Comparison of ENCODE assay signal across 19 mouse cellular contexts in genomic region chr9:55010588-55011350, GRCm38 (mm10). TPM values are rescaled to one million over a fixed set of nuclear protein-coding genes. Genes with fewer than 3 reads are reported as not detected.
DNase-seq lines count a peak whose midpoint lies in the region; ATAC-seq and TF ChIP-seq lines count a peak whose summit lies in the region.
"Had no signal": no experiment of that assay in that cellular context is flagged by ENCODE, and none has a peak within 500 bp of the region (broad histone marks: within the 10 kb centered on the region; RNA-seq: fewer than 3 reads in every experiment).

No protein-coding gene starts in this region.

- H3K36me3 ChIP-seq in midbrain, embryonic 11.5 days (ENCODE audit: control insufficient read depth, insufficient read depth, low read length), result no peaks in the 10 kb centered on the region
- 0 out of 2 replicates have a peak, but pooled peaks cover 4% of the 10 kb centered on the region for H3K36me3 ChIP-seq in midbrain, embryonic 15.5 days (replicated peaks)
- H3K36me3 ChIP-seq in G1E (replicated peaks), result no peaks in the 10 kb centered on the region
- H3K36me3 ChIP-seq in intestine, embryonic 16.5 days (ENCODE audit: control insufficient read depth, insufficient read depth, low read length), result no peaks in the 10 kb centered on the region
- H3K36me3 ChIP-seq in heart, embryonic 11.5 days (ENCODE audit: control insufficient read depth, insufficient read depth, low read length), result no peaks in the 10 kb centered on the region
- H3K36me3 ChIP-seq: heart, embryonic 10.5 days had no signal

- ATAC-seq in midbrain, embryonic 11.5 days (ENCODE audit: low FRiP score), result no peak
- no peak for ATAC-seq in midbrain, embryonic 15.5 days (replicated peaks)
- peak; percentile 72 for ATAC-seq in G1E (ENCODE audit: extremely low read depth, insufficient number of reproducible peaks, low FRiP score, poor library complexity, severe bottlenecking)
- ATAC-seq in intestine, embryonic 16.5 days, result peak; percentile 67
- ATAC-seq in heart, embryonic 11.5 days (replicated peaks; ENCODE audit: insufficient number of reproducible peaks, low FRiP score, low TSS enrichment), result no peak
- ATAC-seq: forebrain, embryonic 14.5 days had no signal

- no peak overlapping the region for H3K27ac ChIP-seq in midbrain, embryonic 11.5 days (ENCODE audit: low read depth, low read length)
- H3K27ac ChIP-seq in midbrain, embryonic 15.5 days, result no peak overlapping the region
- H3K27ac ChIP-seq in intestine, embryonic 16.5 days (ENCODE audit: low read length), result no peak overlapping the region
- no peak overlapping the region for H3K27ac ChIP-seq in heart, embryonic 11.5 days (ENCODE audit: low read depth, low read length)
- H3K27ac ChIP-seq: heart, embryonic 10.5 days; hindbrain, embryonic 12.5 days; macrophage had no signal

- H3K9me3 ChIP-seq in midbrain, embryonic 11.5 days (ENCODE audit: control insufficient read depth, low read length), result no peaks in the 10 kb centered on the region
- no peaks in the 10 kb centered on the region for H3K9me3 ChIP-seq in midbrain, embryonic 15.5 days
- no peaks in the 10 kb centered on the region for H3K9me3 ChIP-seq in G1E (replicated peaks)
- no peaks in the 10 kb centered on the region for H3K9me3 ChIP-seq in intestine, embryonic 16.5 days (ENCODE audit: control insufficient read depth, low read length)
- no peaks in the 10 kb centered on the region for H3K9me3 ChIP-seq in heart, embryonic 11.5 days (replicated peaks; ENCODE audit: control insufficient read depth, low read length)
- H3K9me3 ChIP-seq: heart, embryonic 10.5 days; hindbrain, embryonic 12.5 days had no signal

- H3K9ac ChIP-seq in midbrain, embryonic 11.5 days (ENCODE audit: low read length), result no peak overlapping the region
- no peak overlapping the region for H3K9ac ChIP-seq in midbrain, embryonic 15.5 days
- no peak overlapping the region for H3K9ac ChIP-seq in intestine, embryonic 16.5 days (ENCODE audit: low read depth, low read length)
- no peak overlapping the region for H3K9ac ChIP-seq in heart, embryonic 11.5 days (ENCODE audit: low read depth, low read length)
- H3K9ac ChIP-seq: hindbrain, embryonic 12.5 days had no signal

- no peak for TF ChIP-seq CTCF in G1E (IDR thresholded peaks at IDR 0.05; ENCODE audit: low read depth, low read length)

- H3K4me2 ChIP-seq in midbrain, embryonic 11.5 days, result no peak overlapping the region
- no peak overlapping the region for H3K4me2 ChIP-seq in midbrain, embryonic 15.5 days
- H3K4me2 ChIP-seq in intestine, embryonic 16.5 days (ENCODE audit: low read depth, low read length), result no peak overlapping the region
- no peak overlapping the region for H3K4me2 ChIP-seq in heart, embryonic 11.5 days
- H3K4me2 ChIP-seq: hindbrain, embryonic 12.5 days had no signal

- H3K4me1 ChIP-seq in midbrain, embryonic 11.5 days (ENCODE audit: control insufficient read depth, insufficient read depth, low read length), result no peaks in the 10 kb centered on the region
- no peaks in the 10 kb centered on the region for H3K4me1 ChIP-seq in midbrain, embryonic 15.5 days
- peaks cover 33% of the 10 kb centered on the region for H3K4me1 ChIP-seq in G1E (ENCODE audit: insufficient read depth, low read depth, low read length)
- no peaks in the 10 kb centered on the region for H3K4me1 ChIP-seq in intestine, embryonic 16.5 days (ENCODE audit: control insufficient read depth, insufficient read depth, low read length)
- no peaks in the 10 kb centered on the region for H3K4me1 ChIP-seq in heart, embryonic 11.5 days (ENCODE audit: control insufficient read depth, insufficient read depth, low read length)
- H3K4me1 ChIP-seq: hindbrain, embryonic 12.5 days had no signal

- peak; percentile 22 to 35 for DNase-seq in adrenal gland, postnatal 36 days
- no peak for DNase-seq in adrenal gland, adult 8-10 months
- DNase-seq in midbrain, embryonic 11.5 days (ENCODE audit: low spot score, missing footprints), result peak; percentile 68
- DNase-seq in G1E (ENCODE audit: low spot score), result peak; percentile 53
- no peak for DNase-seq in testis, postnatal 10 days (ENCODE audit: low spot score)
- DNase-seq: cerebellum, postnatal 10 days; kidney, adult 2 months had no signal

- H3K27me3 ChIP-seq in midbrain, embryonic 11.5 days (ENCODE audit: control insufficient read depth, insufficient read depth, low read length), result no peaks in the 10 kb centered on the region
- H3K27me3 ChIP-seq in midbrain, embryonic 15.5 days (replicated peaks), result no peaks in the 10 kb centered on the region
- H3K27me3 ChIP-seq in G1E (ENCODE audit: insufficient read depth, low read length), result peaks cover 7% of the 10 kb centered on the region
- H3K27me3 ChIP-seq in intestine, embryonic 16.5 days (replicated peaks; ENCODE audit: control insufficient read depth, insufficient read depth, low read length), result no peaks in the 10 kb centered on the region
- no peaks in the 10 kb centered on the region for H3K27me3 ChIP-seq in heart, embryonic 11.5 days (ENCODE audit: control insufficient read depth, insufficient read depth, low read length)
- H3K27me3 ChIP-seq: hindbrain, embryonic 12.5 days had no signal

- no peak overlapping the region for H3K4me3 ChIP-seq in midbrain, embryonic 11.5 days (ENCODE audit: low read depth, low read length)
- no peak overlapping the region for H3K4me3 ChIP-seq in midbrain, embryonic 15.5 days
- peak overlapping the region; percentile 31; the same call in 1 of the 2 replicates for H3K4me3 ChIP-seq in G1E (ENCODE audit: low read depth, low read length)
- H3K4me3 ChIP-seq in intestine, embryonic 16.5 days (ENCODE audit: low read length), result no peak overlapping the region
- H3K4me3 ChIP-seq in heart, embryonic 11.5 days (ENCODE audit: low read depth, low read length), result no peak overlapping the region
- H3K4me3 ChIP-seq: heart, embryonic 10.5 days; hindbrain, embryonic 12.5 days had no signal

- 52% methylated on average over 6 of the region's 6 CpGs for WGBS in midbrain, embryonic 11.5 days
- 52% methylated on average over 6 of the region's 6 CpGs for WGBS in midbrain, embryonic 15.5 days
- 29% methylated on average over 6 of the region's 6 CpGs for WGBS in intestine, embryonic 16.5 days
- WGBS in heart, embryonic 11.5 days (ENCODE audit: insufficient replicate concordance), result 45% methylated on average over 6 of the region's 6 CpGs

RNA-seq across cellular contexts. Expression of gene Chrna3, which starts 15.6 kb away (rescaled TPM):
- total RNA-seq in adrenal gland, postnatal 36 days (2021), result 1 to 10 TPM; 8.5 to 9.9 TPM
- 10 to 100 TPM; 15.0 to 38.6 (median 22.9) TPM for total RNA-seq in adrenal gland, adult 8-10 months (2022)
- 11.6 and 12.3 TPM in 2 replicates for polyA plus RNA-seq in midbrain, embryonic 11.5 days (2014; fragmentation: Nextera tagmentation; extraction: Ambion mirVana)
- 15.1 and 16.2 TPM in 2 replicates for polyA plus RNA-seq in midbrain, embryonic 15.5 days (2015; fragmentation: Nextera tagmentation; extraction: Ambion mirVana)
- not detected in 2 replicates for total RNA-seq in G1E (2014; fragmentation: Nextera tagmentation)
- 0.05 and 0.12 TPM in 2 replicates for total RNA-seq in G1E (2017)
- polyA plus RNA-seq in G1E (2012), result not detected in 2 replicates
- 9.7 and 9.8 TPM in 2 replicates for polyA plus RNA-seq in intestine, embryonic 16.5 days (2015; fragmentation: Nextera tagmentation; extraction: Ambion mirVana)
- polyA plus RNA-seq in heart, embryonic 11.5 days (2014; fragmentation: Nextera tagmentation; extraction: Ambion mirVana), result 0.11 and 0.27 TPM in 2 replicates
- total RNA-seq: gastrocnemius, adult 8-10 months had no signal
- polyA plus RNA-seq: C2C12, macrophage had no signal

RNA-seq across cellular contexts. Expression of gene Chrna5, which starts 30.1 kb away (rescaled TPM):
- under 1 TPM; 0.33 to 0.56 TPM for total RNA-seq in adrenal gland, postnatal 36 days (2021)
- total RNA-seq in adrenal gland, adult 8-10 months (2022), result 1 to 10 TPM in 3 of 4 experiments, under 1 TPM in 1; 0.77 to 1.5 (median 1.2) TPM
- 6.5 and 7.7 TPM in 2 replicates for polyA plus RNA-seq in midbrain, embryonic 11.5 days (2014; fragmentation: Nextera tagmentation; extraction: Ambion mirVana)
- polyA plus RNA-seq in midbrain, embryonic 15.5 days (2015; fragmentation: Nextera tagmentation; extraction: Ambion mirVana), result 3.0 and 3.7 TPM in 2 replicates
- total RNA-seq in G1E (2014; fragmentation: Nextera tagmentation) (1.4 and 2.9 TPM in 2 replicates), G1E (2017) (0.33 and 0.76 TPM in 2 replicates)
- polyA plus RNA-seq in G1E (2012), result 0.16 and 0.32 TPM in 2 replicates
- 0.21 and 0.58 TPM in 2 replicates for polyA plus RNA-seq in intestine, embryonic 16.5 days (2015; fragmentation: Nextera tagmentation; extraction: Ambion mirVana)
- polyA plus RNA-seq in heart, embryonic 11.5 days (2014; fragmentation: Nextera tagmentation; extraction: Ambion mirVana), result 0.17 TPM in 1 of 2 replicates, not detected in the other
- polyA plus RNA-seq: C2C12; kidney, adult 2 months; liver, embryonic 16.5 days; macrophage had no signal

RNA-seq across cellular contexts. Expression of gene Chrnb4, which starts 37.8 kb away (rescaled TPM):
- total RNA-seq in adrenal gland, postnatal 36 days (2021), result 1 to 10 TPM; 5.2 to 6.6 TPM
- 10 to 100 TPM; 11.0 to 22.1 (median 12.2) TPM for total RNA-seq in adrenal gland, adult 8-10 months (2022)
- polyA plus RNA-seq in midbrain, embryonic 11.5 days (2014; fragmentation: Nextera tagmentation; extraction: Ambion mirVana), result 2.3 and 2.5 TPM in 2 replicates
- 1.4 and 2.1 TPM in 2 replicates for polyA plus RNA-seq in midbrain, embryonic 15.5 days (2015; fragmentation: Nextera tagmentation; extraction: Ambion mirVana)
- total RNA-seq in G1E (2014; fragmentation: Nextera tagmentation) (not detected in 2 replicates), G1E (2017) (0.06 and 0.22 TPM in 2 replicates)
- polyA plus RNA-seq in G1E (2012), result not detected in 2 replicates
- polyA plus RNA-seq in intestine, embryonic 16.5 days (2015; fragmentation: Nextera tagmentation; extraction: Ambion mirVana), result 5.0 and 5.3 TPM in 2 replicates
- polyA plus RNA-seq in heart, embryonic 11.5 days (2014; fragmentation: Nextera tagmentation; extraction: Ambion mirVana), result 0.40 and 0.70 TPM in 2 replicates
- polyA plus RNA-seq: macrophage had no signal

RNA-seq across cellular contexts. Expression of gene AY074887, which starts 60.0 kb away (rescaled TPM):
- total RNA-seq in adrenal gland, postnatal 36 days (2021), result not detected
- not detected for total RNA-seq in adrenal gland, adult 8-10 months (2022)
- 0.79 and 0.81 TPM in 2 replicates for polyA plus RNA-seq in midbrain, embryonic 11.5 days (2014; fragmentation: Nextera tagmentation; extraction: Ambion mirVana)
- polyA plus RNA-seq in midbrain, embryonic 15.5 days (2015; fragmentation: Nextera tagmentation; extraction: Ambion mirVana), result 1.0 and 1.1 TPM in 2 replicates
- total RNA-seq in G1E (2014; fragmentation: Nextera tagmentation), result 1.4 TPM in 1 of 2 replicates, not detected in the other
- total RNA-seq in G1E (2017), result not detected in 2 replicates
- not detected in 2 replicates for polyA plus RNA-seq in G1E (2012)
- 0.31 and 0.66 TPM in 2 replicates for polyA plus RNA-seq in intestine, embryonic 16.5 days (2015; fragmentation: Nextera tagmentation; extraction: Ambion mirVana)
- polyA plus RNA-seq in heart, embryonic 11.5 days (2014; fragmentation: Nextera tagmentation; extraction: Ambion mirVana), result 0.41 and 0.79 TPM in 2 replicates
- total RNA-seq: gastrocnemius, adult 8-10 months; left cerebral cortex, postnatal 36 days had no signal
- polyA plus RNA-seq: kidney, adult 2 months; macrophage; small intestine, adult 2 months had no signal

Comparison
In these comparisons a context has a peak if more than half of its experiments do, and no peak if none do; other contexts are left out.
1. DNase-seq: peak in adrenal gland, postnatal 36 days (2 of 2), midbrain, embryonic 11.5 days (single experiment) and G1E (single experiment); none in adrenal gland, adult 8-10 months (single experiment) and testis, postnatal 10 days (single experiment).
2. ATAC-seq: peak in G1E (single experiment) and intestine, embryonic 16.5 days (single experiment); none in midbrain, embryonic 11.5 days (single experiment), midbrain, embryonic 15.5 days (single experiment) and heart, embryonic 11.5 days (single experiment).